Mouse (Mus musculus) thymus, adult 2 months (tissue): ENCODE data around the gene Ep300.

ENCODE experiments used
- CTCF ChIP-seq: fragments of 200-500 bp; IDR thresholded peaks from 2 replicates; pipeline ENCODE4 v1.5.1; 2012; ENCODE audit warnings: mild to moderate bottlenecking, control low read depth, low read length, moderate library complexity, borderline replicate concordance; ENCODE audit not compliant: control insufficient read depth, poor library complexity, insufficient read depth; ENCODE audit errors: extremely low read depth
- POLR2A ChIP-seq: fragments of 200-500 bp; IDR thresholded peaks from 2 replicates; pipeline ENCODE4 v1.6.1; 2012; ENCODE audit warnings: mild to moderate bottlenecking, low read length, control low read depth, moderate library complexity; ENCODE audit not compliant: control insufficient read depth, poor library complexity, insufficient read depth; ENCODE audit errors: extremely low read depth

- no peak for TF ChIP-seq POLR2A
- no peak for TF ChIP-seq CTCF
Observed at GRCm38 (mm10) chr15:81544916-81545315, 40.2 kb upstream of the Ep300 start.
